Mouse (Mus musculus) adrenal gland, postnatal 0 days (tissue): ENCODE results near the gene Padi2. TPM values are rescaled to one million over a fixed set of nuclear protein-coding genes. Genes with fewer than 3 reads are reported as not detected.

ENCODE experiments used
- polyA plus RNA-seq: library from polyadenylated mRNA; unstranded; fragments of >200 nt; fragmentation: Nextera tagmentation; extraction: Ambion mirVana; gene quantifications from 2 replicates; pipeline ENCODE4 v1.2.1, GENCODE M21; 2015

Padi2 gene
- polyA plus RNA-seq = 3.3 and 6.9 TPM in 2 replicates

GRCm38 (mm10) chr4:140906076-140906826, at the start of gene Padi2:
TSS of gene Padi2 (plus strand) at chr4:140906344.

GRCm38 (mm10) chr4:140960781-140961466, 54.8 kb downstream of the Padi2 start, which contains the start of gene Sdhb:
TSS of gene Sdhb (plus strand) at chr4:140961203.

GRCm38 (mm10) chr4:140986711-140987395, 80.7 kb downstream of the Padi2 start, which contains the start of gene Atp13a2:
TSS of gene Atp13a2 (plus strand) at chr4:140986873.

Other genes starting within 250 kb of the Padi2 start
- 9.9 and 12.3 TPM in 2 replicates for gene Arhgef10l, start 240.3 kb upstream of the Padi2 start, polyA plus RNA-seq
- 18.1 and 21.9 TPM in 2 replicates for gene Rcc2, start 205.8 kb upstream of the Padi2 start, polyA plus RNA-seq
- gene Padi6, start 163.7 kb upstream of the Padi2 start, polyA plus RNA-seq = not detected in 2 replicates
- gene Padi4, start 132.1 kb upstream of the Padi2 start, polyA plus RNA-seq = 1.1 and 1.4 TPM in 2 replicates
- gene Padi3, start 95.7 kb upstream of the Padi2 start, polyA plus RNA-seq = 0.08 and 0.13 TPM in 2 replicates
- gene Padi1, start 60.6 kb upstream of the Padi2 start, polyA plus RNA-seq = 0.05 and 0.06 TPM in 2 replicates
- gene Sdhb, start 54.9 kb downstream of the Padi2 start, polyA plus RNA-seq = 582 and 618 TPM in 2 replicates
- 37.0 and 38.6 TPM in 2 replicates for gene Atp13a2, start 80.5 kb downstream of the Padi2 start, polyA plus RNA-seq
- gene Mfap2, start 104.1 kb downstream of the Padi2 start, polyA plus RNA-seq = 263 and 391 TPM in 2 replicates
- gene Crocc, start 154.2 kb downstream of the Padi2 start, polyA plus RNA-seq = 2.3 and 2.8 TPM in 2 replicates
- 61.4 and 79.4 TPM in 2 replicates for gene Necap2, start 172.0 kb downstream of the Padi2 start, polyA plus RNA-seq
- 0.14 and 0.22 TPM in 2 replicates for gene Spata21, start 182.0 kb downstream of the Padi2 start, polyA plus RNA-seq
- 19.4 and 21.3 TPM in 2 replicates for gene Szrd1, start 233.4 kb downstream of the Padi2 start, polyA plus RNA-seq
- 12.9 and 13.8 TPM in 2 replicates for gene Fbxo42, start 241.6 kb downstream of the Padi2 start, polyA plus RNA-seq